ENCODE assay signal across 8 mouse cellular contexts in genomic region chr2:90941744-90942143, GRCm38 (mm10). TPM values are rescaled to one million over a fixed set of nuclear protein-coding genes. Genes with fewer than 3 reads are reported as not detected.
A peak's percentile ranks its signal among the peaks of the same experiment; 100 is the strongest.
DNase-seq lines count a peak whose midpoint lies in the region; ATAC-seq and TF ChIP-seq lines count a peak whose summit lies in the region.

No protein-coding gene starts in this region.

- peak overlapping the region; percentile 82 for H3K4me2 ChIP-seq in heart, embryonic 11.5 days
- peak overlapping the region; percentile 61 for H3K4me2 ChIP-seq in hindbrain, embryonic 13.5 days
- peak overlapping the region; percentile 74 for H3K4me2 ChIP-seq in midbrain, embryonic 11.5 days

- no peak for TF ChIP-seq CTCF in bone marrow macrophage, adult 2 months (IDR thresholded peaks at IDR 0.05; ENCODE audit: low read depth, low read length)

- no peak overlapping the region for H3K9ac ChIP-seq in heart, embryonic 11.5 days (ENCODE audit: low read depth, low read length)
- peak overlapping the region; percentile 98; the same call in 1 of the 2 replicates for H3K9ac ChIP-seq in hindbrain, embryonic 13.5 days
- H3K9ac ChIP-seq in midbrain, embryonic 11.5 days (ENCODE audit: low read length) = no peak overlapping the region; the same call in 1 of the 2 replicates

- H3K36me3 ChIP-seq in heart, embryonic 11.5 days (ENCODE audit: control insufficient read depth, insufficient read depth, low read length) = no peaks in the 10 kb centered on the region
- H3K36me3 ChIP-seq in hindbrain, embryonic 13.5 days = no peaks in the 10 kb centered on the region
- no peaks in the 10 kb centered on the region for H3K36me3 ChIP-seq in midbrain, embryonic 11.5 days (ENCODE audit: control insufficient read depth, insufficient read depth, low read length)

- H3K27me3 ChIP-seq in heart, embryonic 11.5 days (ENCODE audit: control insufficient read depth, insufficient read depth, low read length) = no peaks in the 10 kb centered on the region
- H3K27me3 ChIP-seq in hindbrain, embryonic 13.5 days = no peaks in the 10 kb centered on the region
- H3K27me3 ChIP-seq in midbrain, embryonic 11.5 days (ENCODE audit: control insufficient read depth, insufficient read depth, low read length) = no peaks in the 10 kb centered on the region

- ATAC-seq in heart, embryonic 11.5 days (replicated peaks; ENCODE audit: insufficient number of reproducible peaks, low FRiP score, low TSS enrichment) = no peak
- no peak for ATAC-seq in hindbrain, embryonic 13.5 days (ENCODE audit: low FRiP score)
- ATAC-seq in midbrain, embryonic 11.5 days (ENCODE audit: low FRiP score) = no peak

- H3K4me3 ChIP-seq in heart, embryonic 11.5 days (ENCODE audit: low read depth, low read length) = peak overlapping the region; percentile 91
- H3K4me3 ChIP-seq in bone marrow macrophage, adult 2 months (ENCODE audit: insufficient read depth, low read length) = peak overlapping the region; percentile 71
- peak overlapping the region; percentile 94 for H3K4me3 ChIP-seq in hindbrain, embryonic 13.5 days
- peak overlapping the region; percentile 98 for H3K4me3 ChIP-seq in midbrain, embryonic 11.5 days (ENCODE audit: low read depth, low read length)

- DNase-seq in heart, adult 18-20 months = no peak
- no peak for DNase-seq in midbrain, embryonic 11.5 days (ENCODE audit: low spot score, missing footprints)
- DNase-seq in layer of hippocampus, adult 9-11 months = no peak
- DNase-seq in spleen, adult 18-20 months = no peak
- DNase-seq in Muller cell, postnatal 12 days (ENCODE audit: inconsistent ontology term) = no peak

- H3K4me1 ChIP-seq in heart, embryonic 11.5 days (ENCODE audit: control insufficient read depth, insufficient read depth, low read length) = peaks cover 13% of the 10 kb centered on the region
- H3K4me1 ChIP-seq in bone marrow macrophage, adult 2 months (ENCODE audit: control insufficient read depth, insufficient read depth, low read length) = peaks cover 16% of the 10 kb centered on the region
- H3K4me1 ChIP-seq in hindbrain, embryonic 13.5 days (replicated peaks) = peaks cover 43% of the 10 kb centered on the region
- peaks cover 17% of the 10 kb centered on the region for H3K4me1 ChIP-seq in midbrain, embryonic 11.5 days (ENCODE audit: control insufficient read depth, insufficient read depth, low read length)

- 67% methylated on average over 2 of the region's 2 CpGs for WGBS in heart, embryonic 11.5 days (ENCODE audit: insufficient replicate concordance)
- whole genome bisulfite sequencing in hindbrain, embryonic 13.5 days = 53% methylated on average over 2 of the region's 2 CpGs
- WGBS in midbrain, embryonic 11.5 days = 70% methylated on average over 2 of the region's 2 CpGs

- H3K27ac ChIP-seq in heart, embryonic 11.5 days (ENCODE audit: low read depth, low read length) = no peak overlapping the region
- no peak overlapping the region for H3K27ac ChIP-seq in bone marrow macrophage, adult 2 months (ENCODE audit: insufficient read depth, low read depth, low read length)
- H3K27ac ChIP-seq in hindbrain, embryonic 13.5 days = no peak overlapping the region
- H3K27ac ChIP-seq in midbrain, embryonic 11.5 days (ENCODE audit: low read depth, low read length) = no peak overlapping the region

- no peak for TF ChIP-seq POLR2A in bone marrow macrophage, adult 2 months (IDR thresholded peaks at IDR 0.05; ENCODE audit: borderline replicate concordance, low read depth, low read length)

- no peaks in the 10 kb centered on the region for H3K9me3 ChIP-seq in heart, embryonic 11.5 days (replicated peaks; ENCODE audit: control insufficient read depth, low read length)
- no peaks in the 10 kb centered on the region for H3K9me3 ChIP-seq in hindbrain, embryonic 13.5 days
- no peaks in the 10 kb centered on the region for H3K9me3 ChIP-seq in midbrain, embryonic 11.5 days (ENCODE audit: control insufficient read depth, low read length)

RNA-seq across cellular contexts. Expression of gene Celf1, which starts 1.6 kb away (rescaled TPM):
- polyA plus RNA-seq in heart, embryonic 11.5 days (2014; fragmentation: Nextera tagmentation; extraction: Ambion mirVana) = 78.7 and 95.7 TPM in 2 replicates
- 10 to 100 TPM; 70.7 to 74.4 TPM for total RNA-seq in heart, adult 18-20 months (2021)
- polyA plus RNA-seq in bone marrow macrophage, adult 2 months (2012; ENCODE audit: insufficient read depth, insufficient read length, missing spikeins) = 48.6 and 59.9 TPM in 2 replicates
- 108 and 121 TPM in 2 replicates for polyA plus RNA-seq in hindbrain, embryonic 13.5 days (2015; fragmentation: Nextera tagmentation; extraction: Ambion mirVana)
- polyA plus RNA-seq in midbrain, embryonic 11.5 days (2014; fragmentation: Nextera tagmentation; extraction: Ambion mirVana) = 99.8 and 103 TPM in 2 replicates

RNA-seq across cellular contexts. Expression of gene Ndufs3, which starts 37.1 kb away (rescaled TPM):
- 331 and 358 TPM in 2 replicates for polyA plus RNA-seq in heart, embryonic 11.5 days (2014; fragmentation: Nextera tagmentation; extraction: Ambion mirVana)
- 1,000 to 10,000 TPM in 1 of 2 experiments, 100 to 1,000 TPM in 1; 874 to 1,007 TPM for total RNA-seq in heart, adult 18-20 months (2021)
- polyA plus RNA-seq in bone marrow macrophage, adult 2 months (2012; ENCODE audit: insufficient read depth, insufficient read length, missing spikeins) = 84.0 and 102 TPM in 2 replicates
- polyA plus RNA-seq in hindbrain, embryonic 13.5 days (2015; fragmentation: Nextera tagmentation; extraction: Ambion mirVana) = 212 and 215 TPM in 2 replicates
- 200 and 204 TPM in 2 replicates for polyA plus RNA-seq in midbrain, embryonic 11.5 days (2014; fragmentation: Nextera tagmentation; extraction: Ambion mirVana)

RNA-seq across cellular contexts. Expression of gene Kbtbd4, which starts 37.2 kb away (rescaled TPM):
- polyA plus RNA-seq in heart, embryonic 11.5 days (2014; fragmentation: Nextera tagmentation; extraction: Ambion mirVana) = 26.2 and 31.5 TPM in 2 replicates
- total RNA-seq in heart, adult 18-20 months (2021) = 10 to 100 TPM; 18.3 to 26.0 TPM
- 16.7 and 24.8 TPM in 2 replicates for polyA plus RNA-seq in bone marrow macrophage, adult 2 months (2012; ENCODE audit: insufficient read depth, insufficient read length, missing spikeins)
- polyA plus RNA-seq in hindbrain, embryonic 13.5 days (2015; fragmentation: Nextera tagmentation; extraction: Ambion mirVana) = 56.2 and 61.6 TPM in 2 replicates
- 45.3 and 48.8 TPM in 2 replicates for polyA plus RNA-seq in midbrain, embryonic 11.5 days (2014; fragmentation: Nextera tagmentation; extraction: Ambion mirVana)

RNA-seq across cellular contexts. Expression of gene C1qtnf4, which starts 56.1 kb away (rescaled TPM):
- 15.7 and 16.2 TPM in 2 replicates for polyA plus RNA-seq in heart, embryonic 11.5 days (2014; fragmentation: Nextera tagmentation; extraction: Ambion mirVana)
- 1 to 10 TPM; 3.5 to 3.7 TPM for total RNA-seq in heart, adult 18-20 months (2021)
- polyA plus RNA-seq in bone marrow macrophage, adult 2 months (2012; ENCODE audit: insufficient read depth, insufficient read length, missing spikeins) = not detected in 2 replicates
- polyA plus RNA-seq in hindbrain, embryonic 13.5 days (2015; fragmentation: Nextera tagmentation; extraction: Ambion mirVana) = 31.2 and 46.2 TPM in 2 replicates
- polyA plus RNA-seq in midbrain, embryonic 11.5 days (2014; fragmentation: Nextera tagmentation; extraction: Ambion mirVana) = 12.3 and 13.1 TPM in 2 replicates
